In genomic region chr19:32840491-32840890, GRCm38 (mm10) we compare ENCODE assay signal across 32 mouse cellular contexts.
"Had no signal": no experiment of that assay in that cellular context is flagged by ENCODE, and none has a peak within 500 bp of the region (broad histone marks: within the 10 kb centered on the region; RNA-seq: fewer than 3 reads in every experiment).

No protein-coding gene starts in this region.

- H3K27ac ChIP-seq: limb, embryonic 10.5 days; limb, embryonic 12.5 days; limb, embryonic 13.5 days; limb, embryonic 15.5 days; liver, embryonic 12.5 days; liver, embryonic 13.5 days; liver, embryonic 14.5 days; liver, embryonic 15.5 days; lung, embryonic 15.5 days; macrophage; midbrain, embryonic 10.5 days; midbrain, embryonic 12.5 days; midbrain, embryonic 13.5 days; midbrain, embryonic 15.5 days; neural tube, embryonic 12.5 days had no signal

- ATAC-seq: liver, embryonic 12.5 days; liver, postnatal 0 days; lung, postnatal 0 days; midbrain, embryonic 13.5 days; midbrain, embryonic 15.5 days; midbrain, embryonic 16.5 days had no signal

- H3K9ac ChIP-seq: limb, embryonic 12.5 days; limb, embryonic 13.5 days; limb, embryonic 15.5 days; liver, embryonic 12.5 days; liver, embryonic 13.5 days; liver, embryonic 14.5 days; liver, embryonic 15.5 days; liver, postnatal 0 days; lung, embryonic 14.5 days; lung, embryonic 15.5 days; midbrain, embryonic 12.5 days; midbrain, embryonic 13.5 days; midbrain, embryonic 15.5 days; neural tube, embryonic 12.5 days had no signal

- H3K4me1 ChIP-seq: limb, embryonic 10.5 days; limb, embryonic 12.5 days; limb, embryonic 13.5 days; limb, embryonic 15.5 days; liver, embryonic 12.5 days; liver, embryonic 13.5 days; liver, embryonic 15.5 days; lung, embryonic 15.5 days; megakaryocyte, embryonic 14.5 days; midbrain, embryonic 10.5 days; midbrain, embryonic 12.5 days; midbrain, embryonic 13.5 days; midbrain, embryonic 15.5 days; neural tube, embryonic 12.5 days had no signal

- H3K9me3 ChIP-seq: limb, embryonic 10.5 days; limb, embryonic 15.5 days; liver, embryonic 12.5 days; liver, embryonic 13.5 days; liver, embryonic 15.5 days; lung, embryonic 15.5 days; megakaryocyte, embryonic 14.5 days; midbrain, embryonic 13.5 days; midbrain, embryonic 15.5 days; neural tube, embryonic 12.5 days had no signal

- H3K4me3 ChIP-seq: limb, embryonic 10.5 days; limb, embryonic 12.5 days; limb, embryonic 13.5 days; limb, embryonic 15.5 days; liver, embryonic 12.5 days; liver, embryonic 13.5 days; liver, embryonic 15.5 days; lung, embryonic 15.5 days; megakaryocyte, embryonic 14.5 days; midbrain, embryonic 10.5 days; midbrain, embryonic 12.5 days; midbrain, embryonic 13.5 days; midbrain, embryonic 15.5 days; myocyte; neural tube, embryonic 12.5 days had no signal

- H3K4me2 ChIP-seq: limb, embryonic 12.5 days; limb, embryonic 13.5 days; limb, embryonic 15.5 days; liver, embryonic 11.5 days; liver, embryonic 12.5 days; liver, embryonic 13.5 days; liver, embryonic 15.5 days; lung, embryonic 14.5 days; lung, embryonic 15.5 days; midbrain, embryonic 11.5 days; midbrain, embryonic 12.5 days; midbrain, embryonic 13.5 days; midbrain, embryonic 15.5 days; neural tube, embryonic 12.5 days had no signal

- H3K36me3 ChIP-seq: limb, embryonic 10.5 days; limb, embryonic 12.5 days; limb, embryonic 13.5 days; limb, embryonic 15.5 days; liver, embryonic 12.5 days; liver, embryonic 13.5 days; liver, embryonic 15.5 days; lung, embryonic 15.5 days; midbrain, embryonic 10.5 days; midbrain, embryonic 12.5 days; midbrain, embryonic 15.5 days; neural tube, embryonic 12.5 days had no signal

- H3K27me3 ChIP-seq: limb, embryonic 12.5 days; limb, embryonic 13.5 days; limb, embryonic 15.5 days; liver, embryonic 12.5 days; liver, embryonic 13.5 days; liver, embryonic 15.5 days; lung, embryonic 15.5 days; megakaryocyte, embryonic 14.5 days; midbrain, embryonic 12.5 days; midbrain, embryonic 13.5 days; midbrain, embryonic 15.5 days; neural tube, embryonic 12.5 days had no signal

- DNase-seq: left cerebral cortex, postnatal 4 days; liver; liver, embryonic 13.5 days; liver, postnatal 0 days; lung, adult 18-20 months; lung, adult 2 months; lung, embryonic 14.5 days; lung, postnatal 10 days; lung, postnatal 14 days; lung, postnatal 36 days; lung, postnatal 4 days; midbrain, embryonic 14.5 days had no signal
